Mouse (Mus musculus) bone marrow macrophage, adult 2 months (primary cell): ENCODE results near the gene Parg.

Experiments used
- CTCF ChIP-seq: IDR thresholded peaks from 2 replicates; pipeline ENCODE4 v1.5.1; 2012; ENCODE audit warnings: low read depth, mild to moderate bottlenecking, low read length, moderate library complexity
- POLR2A ChIP-seq: IDR thresholded peaks from 2 replicates; pipeline ENCODE4 v1.6.1; 2012; ENCODE audit warnings: mild to moderate bottlenecking, low read depth, low read length, borderline replicate concordance

DNA sequence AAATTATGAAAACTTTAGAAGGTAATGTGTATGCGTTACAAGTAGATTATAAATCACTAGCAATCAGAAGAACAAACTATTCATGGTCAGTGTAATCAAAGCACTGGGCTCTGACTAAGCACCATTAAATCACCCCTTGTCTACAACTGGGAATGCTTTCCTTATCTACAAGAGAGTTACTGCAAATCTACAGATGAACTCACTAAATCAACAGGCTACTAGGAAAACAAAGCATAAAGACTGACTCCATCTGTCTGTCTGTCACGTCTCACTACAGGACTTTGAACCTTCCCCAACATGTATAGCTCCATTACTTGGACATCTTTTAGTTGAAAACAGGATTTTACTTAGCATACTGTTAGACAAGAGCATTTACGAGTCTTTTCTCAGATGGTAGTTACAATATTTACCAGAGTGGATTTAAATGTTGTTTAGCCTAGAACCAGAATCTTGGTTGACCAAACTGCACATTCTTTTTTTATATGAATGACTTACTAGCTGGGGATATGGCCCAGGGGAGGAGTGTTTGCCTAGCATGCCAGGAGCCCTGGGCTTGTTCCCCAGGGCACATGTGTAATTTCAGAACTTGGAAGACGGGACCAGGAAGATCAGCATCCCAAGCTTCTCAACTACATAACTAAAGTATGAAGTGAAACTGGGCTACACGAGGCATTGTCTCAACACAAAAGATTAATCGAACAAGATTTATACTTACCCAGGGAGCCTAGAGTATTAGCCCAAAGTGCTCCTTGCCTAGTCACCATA lies 10.9 kb upstream of the Parg start:
- no peak for TF ChIP-seq POLR2A
- no peak for TF ChIP-seq CTCF
